Mouse (Mus musculus) midbrain, embryonic 13.5 days (tissue): ENCODE measurements around the gene Gpx6. TPM values are rescaled to one million over a fixed set of nuclear protein-coding genes. Genes with fewer than 3 reads are reported as not detected.

Source experiments
- ATAC-seq: fragments of 200-750 bp; cut with Nextera tagmentation; 2 replicates; pipeline ENCODE4 v1.8.0; 2017; ENCODE audit warnings: mild to moderate bottlenecking, moderate TSS enrichment, moderate library complexity
- H3K27ac ChIP-seq: fragments of 300-500 bp; sonication (generic); 2 replicates; pipeline ENCODE4 v1.5.1; 2015; ENCODE audit warnings: inconsistent platforms, mild to moderate bottlenecking, moderate library complexity
- H3K27me3 ChIP-seq: fragments of 300-500 bp; sonication (generic); 2 replicates; pipeline ENCODE4 v1.6.1; 2015; ENCODE audit warnings: mild to moderate bottlenecking, inconsistent platforms
- H3K36me3 ChIP-seq: fragments of 300-500 bp; sonication (generic); 2 replicates; pipeline ENCODE4 v1.6.1; 2015; ENCODE audit warnings: mild to moderate bottlenecking, inconsistent platforms
- H3K4me1 ChIP-seq: fragments of 300-500 bp; sonication (generic); replicated peaks from 2 replicates; pipeline ENCODE4 v1.6.1; 2015; ENCODE audit warnings: inconsistent platforms
- H3K4me2 ChIP-seq: fragments of 300-500 bp; sonication (generic); replicated peaks from 2 replicates; pipeline ENCODE4 v1.6.1; 2015; ENCODE audit warnings: moderate library complexity, mild to moderate bottlenecking, inconsistent platforms
- H3K4me3 ChIP-seq: fragments of 300-500 bp; sonication (generic); replicated peaks from 2 replicates; pipeline ENCODE4 v1.5.1; 2015; ENCODE audit warnings: mild to moderate bottlenecking, inconsistent platforms
- H3K9ac ChIP-seq: fragments of 300-500 bp; sonication (generic); replicated peaks from 2 replicates; pipeline ENCODE4 v1.6.1; 2015; ENCODE audit warnings: mild to moderate bottlenecking, inconsistent platforms
- H3K9me3 ChIP-seq: fragments of 300-500 bp; sonication (generic); 2 replicates; pipeline ENCODE4 v1.6.1; 2016; ENCODE audit warnings: mild to moderate bottlenecking, inconsistent platforms
- WGBS: fragments of 180-500 bp; shearing (Covaris S2); methylation state at CpG from one replicate; pipeline ENCODE4 v1.1.7; 2015; 5-methylcytosine and 5-hydroxymethylcytosine counted together
- polyA plus RNA-seq: library from polyadenylated mRNA; unstranded; fragments of >200 nt; fragmentation: Nextera tagmentation; extraction: Ambion mirVana; gene quantifications from 2 replicates; pipeline ENCODE4 v1.2.1, GENCODE M21; 2015

The Gpx6 gene
- polyA plus RNA-seq, 1 experiment from 2014 or later, result not detected

DNA sequence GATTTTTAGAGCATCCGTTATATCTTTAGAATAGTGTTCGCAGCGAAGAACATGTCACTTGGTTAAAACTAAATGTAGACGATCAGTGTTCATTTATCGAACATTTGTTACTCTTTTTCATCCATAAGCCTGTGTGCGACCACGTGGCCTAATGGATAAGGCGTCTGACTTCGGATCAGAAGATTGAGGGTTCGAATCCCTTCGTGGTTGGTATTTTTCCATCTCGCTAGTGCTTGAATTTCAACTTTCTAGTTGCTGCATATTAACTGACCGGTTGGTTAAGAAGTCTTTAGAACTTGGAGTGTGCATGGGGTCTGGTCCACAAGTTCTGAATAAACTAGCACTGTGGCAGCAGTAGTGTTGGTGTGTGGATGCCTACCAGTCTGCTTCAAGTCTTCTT lies 32.4 kb upstream of the Gpx6 start:
- peak overlapping the region; percentile 47; the same call in 1 of the 2 replicates for H3K9ac ChIP-seq
- no peaks in the 10 kb centered on the region for H3K36me3 ChIP-seq
- H3K27me3 ChIP-seq, result peaks cover 11% of the 10 kb centered on the region
- WGBS, result under 1% methylated on average over 13 of the region's 13 CpGs
- ATAC-seq, result peak; percentile 72
- no peak overlapping the region for H3K27ac ChIP-seq
- H3K4me3 ChIP-seq, result peak overlapping the region; percentile 48
- peak overlapping the region; percentile 61 for H3K4me2 ChIP-seq
- H3K9me3 ChIP-seq, result no peaks in the 10 kb centered on the region
- peaks cover 9% of the 10 kb centered on the region; the same call in 1 of the 2 replicates for H3K4me1 ChIP-seq

DNA sequence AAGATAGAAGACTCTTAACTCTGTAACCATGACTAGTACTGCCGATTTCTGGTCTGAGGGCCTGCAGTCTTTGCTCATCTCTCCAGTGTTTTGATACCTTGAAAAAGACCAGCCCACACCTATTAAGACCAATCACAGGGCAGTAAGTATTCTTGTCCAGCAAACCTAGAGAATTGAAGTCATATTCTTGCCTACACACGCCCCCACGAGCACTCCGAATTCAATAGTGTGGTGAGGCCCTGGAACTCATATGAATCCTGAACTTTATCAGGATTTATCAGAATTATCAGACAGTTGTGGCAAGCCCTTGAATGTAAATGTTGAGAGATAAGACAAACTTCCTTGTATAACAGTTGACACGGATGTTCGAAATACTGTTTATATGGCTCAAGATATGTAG lies 19.3 kb upstream of the Gpx6 start, which contains the start of gene Gpx5:
TSS of gene Gpx5 (minus strand) at position 101 of the 400 bp plus-strand sequence.
- Histone ChIP-seq H3K4me1 (no peaks in the 10 kb centered on the region), H3K4me2 (no peak within 1 kb of the TSS), H3K27me3 (no peaks in the 10 kb centered on the region), H3K9ac (no peak within 1 kb of the TSS), H3K36me3 (no peaks in the 10 kb centered on the region), H3K9me3 (no peaks in the 10 kb centered on the region), H3K4me3 (no peak within 1 kb of the TSS), H3K27ac (no peak within 1 kb of the TSS)
- WGBS, result 96% methylated on average over 6 of the region's 6 CpGs
- ATAC-seq, result no peak

DNA sequence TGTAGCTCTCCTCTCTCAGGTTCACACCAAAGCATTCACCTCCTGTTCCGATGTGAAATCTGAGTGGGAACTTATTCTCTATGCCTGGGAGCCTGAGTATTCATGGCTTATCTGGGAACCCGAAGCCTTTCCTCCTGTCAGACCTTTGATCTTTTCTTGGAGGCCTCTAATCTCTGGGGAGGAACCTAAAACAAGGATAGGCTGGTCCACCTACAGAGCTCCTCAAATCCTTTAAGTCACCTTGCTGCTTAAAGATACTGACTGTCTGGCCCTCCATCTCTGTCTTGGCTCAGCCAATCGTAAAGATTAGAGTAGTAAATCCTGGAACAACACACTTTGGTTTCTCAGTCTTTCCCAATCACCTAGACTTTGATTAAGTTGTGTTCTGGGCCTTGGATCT lies 13.4 kb upstream of the Gpx6 start:
- H3K9me3 ChIP-seq, result no peaks in the 10 kb centered on the region
- no peak overlapping the region for H3K4me2 ChIP-seq
- H3K4me1 ChIP-seq, result no peaks in the 10 kb centered on the region
- no peak overlapping the region for H3K9ac ChIP-seq
- no peak overlapping the region for H3K27ac ChIP-seq
- no peak overlapping the region for H3K4me3 ChIP-seq
- H3K27me3 ChIP-seq, result no peaks in the 10 kb centered on the region
- no peaks in the 10 kb centered on the region for H3K36me3 ChIP-seq
- 29% methylated on average over 3 of the region's 3 CpGs for WGBS
- no peak for ATAC-seq

DNA sequence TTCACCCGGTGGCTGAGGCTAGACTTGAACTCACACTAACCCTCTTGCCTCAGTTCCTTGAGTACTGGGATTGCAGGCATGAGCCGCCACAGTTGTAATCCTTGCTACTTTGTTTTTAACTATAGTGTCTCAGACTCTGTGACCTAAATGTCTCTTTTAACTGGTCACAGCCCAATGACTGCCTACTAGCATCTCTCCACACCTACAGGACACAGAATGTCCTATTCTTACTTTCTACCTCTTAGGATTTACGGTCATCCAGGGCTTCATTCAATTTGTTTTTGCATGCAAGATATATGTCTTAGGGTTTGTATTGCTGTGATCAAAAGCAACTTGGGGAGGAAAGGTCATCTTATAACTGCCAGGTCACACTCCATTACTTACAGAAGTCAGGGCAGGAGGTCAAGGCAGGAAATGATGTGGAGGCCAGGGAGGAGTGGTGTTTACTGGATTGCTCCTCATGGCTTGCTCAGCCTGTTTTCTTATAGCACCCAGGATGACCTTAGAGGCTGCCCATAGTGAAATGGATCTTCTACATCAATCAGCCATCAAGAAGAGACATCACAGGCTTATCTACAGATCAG lies 7.3 kb upstream of the Gpx6 start:
- H3K27ac ChIP-seq, result no peak overlapping the region
- no peak overlapping the region for H3K4me3 ChIP-seq
- ATAC-seq, result no peak
- no peak overlapping the region for H3K4me2 ChIP-seq
- WGBS, result 72% methylated on average over 3 of the region's 3 CpGs
- no peaks in the 10 kb centered on the region for H3K36me3 ChIP-seq
- H3K9me3 ChIP-seq, result no peaks in the 10 kb centered on the region
- H3K27me3 ChIP-seq, result no peaks in the 10 kb centered on the region
- H3K9ac ChIP-seq, result no peak overlapping the region
- H3K4me1 ChIP-seq, result no peaks in the 10 kb centered on the region

DNA sequence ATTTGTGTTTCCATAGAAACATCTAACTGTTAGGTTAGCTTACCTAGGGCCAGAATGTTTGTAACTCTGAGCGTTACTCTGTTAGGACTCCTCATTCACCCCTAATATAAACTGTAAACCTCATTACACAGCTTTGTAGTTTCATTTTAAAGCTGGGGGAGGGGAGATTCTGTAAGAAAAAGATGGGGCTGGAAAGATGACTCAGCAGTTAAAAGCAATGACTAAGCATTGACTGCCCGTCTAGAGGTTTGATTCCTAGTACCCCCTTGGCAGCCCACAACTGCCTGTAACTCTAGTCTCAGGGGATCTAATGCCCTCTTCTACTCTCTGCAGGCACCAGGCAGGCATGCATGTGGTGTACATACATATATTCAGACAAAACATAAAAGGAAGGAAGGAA lies 2.1 kb upstream of the Gpx6 start:
- H3K9me3 ChIP-seq, result no peaks in the 10 kb centered on the region
- no peaks in the 10 kb centered on the region for H3K36me3 ChIP-seq
- no peak for ATAC-seq
- H3K4me1 ChIP-seq, result no peaks in the 10 kb centered on the region
- 74% methylated on average over 2 of the region's 2 CpGs for WGBS
- no peak overlapping the region for H3K4me2 ChIP-seq
- H3K27ac ChIP-seq, result no peak overlapping the region
- H3K9ac ChIP-seq, result no peak overlapping the region
- H3K4me3 ChIP-seq, result no peak overlapping the region
- H3K27me3 ChIP-seq, result no peaks in the 10 kb centered on the region

DNA sequence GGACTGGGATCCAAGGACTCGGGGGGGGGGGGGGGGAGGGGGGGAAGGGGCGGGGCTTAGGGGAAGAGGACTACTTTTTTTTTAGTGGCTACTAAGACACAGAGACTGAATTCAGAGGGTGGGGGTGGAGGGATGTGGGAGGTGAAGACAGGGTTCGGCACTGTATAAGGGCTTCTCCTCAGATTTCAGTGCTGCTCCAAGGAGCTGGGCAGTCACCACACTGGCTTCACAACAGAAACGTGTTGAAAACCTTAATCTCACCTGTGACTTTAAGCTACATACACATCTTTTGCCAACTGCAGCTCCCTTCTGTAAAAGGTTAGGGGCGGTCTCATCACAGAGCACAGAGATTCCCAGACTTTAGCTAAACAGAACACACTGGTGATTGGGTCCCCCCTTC lies 929 bp downstream of the Gpx6 start:
- Histone ChIP-seq H3K4me2 (no peak overlapping the region), H3K9me3 (no peaks in the 10 kb centered on the region), H3K27ac (no peak overlapping the region), H3K4me3 (no peak overlapping the region), H3K9ac (no peak overlapping the region), H3K36me3 (no peaks in the 10 kb centered on the region), H3K4me1 (no peaks in the 10 kb centered on the region), H3K27me3 (no peaks in the 10 kb centered on the region)
- no peak for ATAC-seq
- WGBS, result 49% methylated on average over 4 of the region's 5 CpGs

DNA sequence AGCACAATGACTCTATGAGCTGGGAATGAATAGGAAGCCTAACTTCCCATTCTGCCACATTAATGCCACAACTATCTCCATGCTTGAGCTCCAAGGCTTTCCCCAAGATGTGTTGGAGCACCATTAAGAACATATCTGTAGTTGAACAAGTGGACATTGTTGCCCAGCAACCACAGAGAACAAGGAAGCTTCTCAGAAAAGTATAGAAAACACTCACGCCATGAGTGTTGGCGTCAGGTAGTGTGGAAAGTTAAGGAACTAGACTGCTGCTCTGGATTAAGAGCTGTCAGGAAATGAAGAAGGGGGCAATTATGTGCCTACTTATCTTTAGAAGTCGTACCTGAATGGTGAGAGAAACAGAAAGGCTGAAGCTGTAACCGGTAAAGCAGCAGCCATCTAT lies 2.0 kb downstream of the Gpx6 start:
- Histone ChIP-seq H3K27ac (no peak overlapping the region), H3K36me3 (no peaks in the 10 kb centered on the region), H3K4me1 (no peaks in the 10 kb centered on the region), H3K4me2 (no peak overlapping the region), H3K9ac (no peak overlapping the region), H3K27me3 (no peaks in the 10 kb centered on the region), H3K9me3 (no peaks in the 10 kb centered on the region), H3K4me3 (no peak overlapping the region)
- ATAC-seq, result no peak
- WGBS, result 85% methylated on average over 4 of the region's 4 CpGs

DNA sequence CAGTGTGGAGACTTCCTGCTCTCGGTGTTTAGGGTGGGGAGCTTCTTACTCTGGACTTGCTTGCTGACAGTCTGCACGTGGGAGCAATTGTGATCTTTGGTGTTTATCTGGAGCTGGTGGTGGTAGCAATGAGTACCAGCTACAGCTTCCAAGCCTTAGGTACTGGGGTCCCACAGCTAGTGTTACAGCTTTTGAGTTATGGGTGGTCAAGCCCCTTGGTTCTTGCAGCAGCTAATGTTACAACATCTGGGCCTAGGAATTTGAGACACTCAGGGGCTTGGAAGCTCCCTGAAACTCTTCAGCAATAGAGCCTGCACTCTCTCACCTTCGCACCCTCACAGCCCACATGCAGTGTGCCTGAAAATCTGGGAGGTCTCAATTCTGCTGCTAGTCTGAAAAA lies 8.3 kb downstream of the Gpx6 start:
- Histone ChIP-seq H3K27me3 (peaks cover 5% of the 10 kb centered on the region; the same call in 1 of the 2 replicates), H3K4me1 (no peaks in the 10 kb centered on the region), H3K4me3 (no peak overlapping the region), H3K9ac (no peak overlapping the region), H3K9me3 (no peaks in the 10 kb centered on the region), H3K4me2 (no peak overlapping the region), H3K36me3 (no peaks in the 10 kb centered on the region), H3K27ac (no peak overlapping the region)
- ATAC-seq, result no peak
- WGBS, result 77% methylated on average over 3 of the region's 3 CpGs

DNA sequence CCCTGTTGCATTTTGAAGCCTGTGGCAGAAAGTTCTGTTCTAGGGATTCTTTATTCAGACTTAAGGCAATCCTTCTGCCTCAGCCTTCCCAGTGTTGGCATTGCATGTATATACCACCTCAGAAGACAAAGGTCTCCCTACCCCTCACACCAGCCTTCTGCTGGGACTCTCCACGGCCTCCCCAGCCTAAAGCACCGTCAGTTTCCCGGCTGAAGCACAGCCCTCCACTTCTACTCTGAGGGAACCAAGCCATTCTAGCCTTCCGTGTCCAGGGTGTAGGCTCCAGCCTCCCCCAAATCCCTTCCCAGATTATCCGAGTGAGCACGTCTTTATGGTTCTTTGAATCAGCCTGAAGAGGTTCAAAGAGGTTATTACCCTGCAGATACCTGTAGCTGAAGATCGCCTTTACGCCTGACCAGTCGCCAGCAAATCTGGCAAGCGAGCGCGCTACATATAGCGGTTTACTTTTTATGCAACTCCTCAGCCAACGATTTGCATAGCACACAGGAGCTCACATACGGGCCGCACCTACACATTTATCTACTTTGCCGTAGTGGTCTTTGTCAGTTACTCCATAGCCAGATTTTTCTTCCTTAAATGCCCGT lies 10.1 kb downstream of the Gpx6 start:
- Histone ChIP-seq H3K27ac (no peak overlapping the region), H3K4me3 (peak overlapping the region; percentile 28), H3K9me3 (no peaks in the 10 kb centered on the region), H3K9ac (0 out of 2 replicates have a peak overlapping the region, but pooled peaks have one; percentile 46), H3K4me1 (peaks cover under 1% of the 10 kb centered on the region; the same call in 1 of the 2 replicates), H3K36me3 (no peaks in the 10 kb centered on the region), H3K27me3 (peaks cover 5% of the 10 kb centered on the region; the same call in 1 of the 2 replicates), H3K4me2 (peak overlapping the region; percentile 47)
- ATAC-seq, result no peak
- WGBS, result under 1% methylated on average over 18 of the region's 18 CpGs

DNA sequence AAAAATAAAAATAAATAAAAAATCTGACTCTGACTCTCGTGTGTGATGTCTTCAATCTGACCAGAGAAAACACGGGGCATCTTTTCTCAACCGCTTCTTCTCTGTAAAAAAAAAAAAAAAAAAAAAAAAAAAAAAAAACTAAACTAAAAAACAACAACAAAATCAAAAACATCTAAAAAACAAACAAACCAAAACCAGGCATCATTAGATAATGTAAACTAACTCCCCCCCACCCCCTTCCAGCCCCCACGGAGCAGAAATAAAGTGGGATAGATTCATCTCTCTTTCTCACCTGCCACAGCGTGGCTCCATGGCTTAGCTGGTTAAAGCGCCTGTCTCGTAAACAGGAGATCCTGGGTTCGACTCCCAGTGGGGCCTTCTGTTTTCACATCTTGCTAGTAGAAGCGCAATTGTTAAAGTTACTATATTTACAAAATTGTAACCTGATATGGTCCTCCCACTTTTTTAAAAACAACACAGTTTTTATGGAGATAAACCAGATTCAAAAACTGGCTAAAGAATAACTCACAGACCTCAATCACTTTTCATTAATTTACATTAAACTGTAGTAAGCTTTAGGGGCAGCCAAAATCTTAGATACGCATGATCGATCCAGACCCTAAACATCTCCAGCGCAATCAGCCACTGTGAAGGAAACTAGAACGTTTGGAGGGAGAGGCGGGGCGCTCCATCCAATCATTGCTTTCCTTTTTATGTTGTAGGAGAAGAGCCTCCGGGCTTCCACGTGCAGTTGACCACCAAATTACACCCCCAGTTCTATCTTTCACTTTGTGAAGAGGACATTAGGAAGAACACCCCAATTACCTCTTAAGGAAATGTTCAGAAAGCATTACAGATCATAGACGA lies 10.8 kb downstream of the Gpx6 start:
- peaks cover 5% of the 10 kb centered on the region; the same call in 1 of the 2 replicates for H3K27me3 ChIP-seq
- peak overlapping the region; percentile 47 for H3K4me2 ChIP-seq
- no peak overlapping the region for H3K9ac ChIP-seq
- H3K36me3 ChIP-seq, result no peaks in the 10 kb centered on the region
- H3K27ac ChIP-seq, result no peak overlapping the region
- WGBS, result 12% methylated on average over 18 of the region's 18 CpGs
- H3K4me3 ChIP-seq, result peak overlapping the region; percentile 28
- H3K4me1 ChIP-seq, result peaks cover 8% of the 10 kb centered on the region
- no peak for ATAC-seq
- no peaks in the 10 kb centered on the region for H3K9me3 ChIP-seq

DNA sequence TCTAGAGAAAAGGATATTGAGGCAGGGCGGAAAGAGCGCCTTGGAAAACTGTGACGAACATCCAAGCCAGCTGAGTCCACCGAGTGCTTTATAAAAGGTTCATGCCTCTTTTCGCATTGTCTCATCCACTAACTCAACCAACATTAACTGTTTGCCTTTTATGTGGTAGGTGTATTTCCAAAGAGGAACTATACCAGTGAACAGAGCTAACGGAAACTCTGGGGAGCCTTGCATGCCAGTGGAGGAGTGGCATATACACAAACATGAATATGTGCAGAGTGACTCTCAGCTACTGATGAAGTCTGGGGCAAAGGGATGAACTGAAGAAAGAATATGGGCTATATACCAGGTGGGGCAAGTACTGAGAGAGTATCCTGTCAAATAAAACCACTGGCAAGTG lies 11.5 kb downstream of the Gpx6 start:
- Histone ChIP-seq H3K27ac (no peak overlapping the region), H3K27me3 (peaks cover 9% of the 10 kb centered on the region; the same call in 1 of the 2 replicates), H3K9me3 (no peaks in the 10 kb centered on the region), H3K4me3 (no peak overlapping the region), H3K4me1 (peaks cover 8% of the 10 kb centered on the region), H3K4me2 (no peak overlapping the region; the same call in 1 of the 2 replicates), H3K9ac (no peak overlapping the region), H3K36me3 (no peaks in the 10 kb centered on the region)
- no peak for ATAC-seq
- whole genome bisulfite sequencing, result 63% methylated on average over 6 of the region's 6 CpGs

DNA sequence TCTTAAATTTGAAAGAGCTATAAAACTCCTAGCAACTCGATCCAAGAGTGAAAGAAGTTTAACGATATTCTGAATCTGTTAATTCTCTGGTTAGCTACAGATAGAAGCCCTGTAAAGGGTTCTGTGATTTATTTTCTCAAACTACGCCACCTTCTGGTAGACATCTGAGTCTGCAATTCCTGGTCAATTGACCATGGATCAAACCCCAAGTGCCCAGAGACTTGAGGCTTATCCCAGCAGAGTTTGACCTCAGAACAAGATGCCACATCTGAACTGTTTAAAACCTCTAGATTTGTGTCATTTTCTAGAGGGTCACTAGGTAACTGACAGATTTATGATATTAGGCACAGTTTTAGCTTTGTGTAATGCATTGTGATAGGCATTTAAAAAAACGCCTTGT lies 14.3 kb downstream of the Gpx6 start:
- peak overlapping the region; percentile 41 for H3K4me3 ChIP-seq
- no peak overlapping the region for H3K9ac ChIP-seq
- peaks cover 9% of the 10 kb centered on the region; the same call in 1 of the 2 replicates for H3K27me3 ChIP-seq
- no peaks in the 10 kb centered on the region for H3K36me3 ChIP-seq
- 0 out of 2 replicates have a peak, but pooled peaks have one; percentile 30 for ATAC-seq
- WGBS, result 9% methylated on average over 4 of the region's 4 CpGs
- no peaks in the 10 kb centered on the region for H3K9me3 ChIP-seq
- H3K4me1 ChIP-seq, result peaks cover 8% of the 10 kb centered on the region
- peak overlapping the region; percentile 54 for H3K4me2 ChIP-seq
- no peak overlapping the region for H3K27ac ChIP-seq
